Mouse (Mus musculus): Measurements from ENCODE around the gene Aldh1a3. TPM values are rescaled to one million over a fixed set of nuclear protein-coding genes. Genes with fewer than 3 reads are reported as not detected.

Gene Aldh1a3
- polyA plus RNA-seq, 1 experiment = 2.0 TPM

DNA sequence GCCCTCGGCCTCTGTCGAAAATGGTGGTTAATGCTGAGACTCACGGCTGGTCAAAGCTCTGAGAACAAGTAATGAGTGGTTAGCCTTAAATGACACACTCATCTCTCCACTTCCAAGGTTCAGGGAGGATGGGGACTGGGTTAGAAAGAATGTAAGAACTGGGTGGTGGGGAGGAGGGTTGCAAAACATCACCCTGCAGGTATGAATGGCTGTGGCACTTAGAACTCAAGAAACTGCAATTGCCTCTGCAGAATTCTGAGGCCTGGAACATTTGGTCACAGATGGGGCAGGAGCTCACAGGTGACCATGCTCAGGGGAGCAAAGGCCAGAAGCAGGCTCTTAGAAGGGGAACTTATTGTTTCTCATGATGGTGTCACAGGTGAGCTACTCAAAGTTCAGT lies 68.9 kb downstream of the Aldh1a3 start:
- peaks cover 56% of the 10 kb centered on the region for H3K79me2 ChIP-seq (ENCODE audit: control insufficient read depth, insufficient read depth)

GRCm38 (mm10) chr7:66355791-66356522 lies 71.4 kb downstream of the Aldh1a3 start:
- Histone ChIP-seq H3K27me3 (ENCODE audit: control insufficient read depth, insufficient read depth, insufficient read length) (no peaks in the 10 kb centered on the region), H3K36me3 (ENCODE audit: control insufficient read depth, insufficient read depth) (peaks cover 7% of the 10 kb centered on the region), H3K4me3 (no peak overlapping the region), H3ac (ENCODE audit: control insufficient read depth, insufficient read length) (no peak overlapping the region), H3K4me2 (ENCODE audit: low read depth) (no peak overlapping the region), H3K79me2 (ENCODE audit: control insufficient read depth, insufficient read depth) (peaks cover 72% of the 10 kb centered on the region)
- TF ChIP-seq MAX (IDR thresholded peaks at IDR 0.05; ENCODE audit: low read depth) (no peak), MYOD1 (IDR thresholded peaks at IDR 0.05; ENCODE audit: control insufficient read depth in 1 of 3, insufficient read length in 2 of 3, low read depth in 2 of 3) (no peak), REST (IDR thresholded peaks at IDR 0.05; ENCODE audit: insufficient read depth, insufficient read length) (no peak)

More for the DNA sequence above, 68.9 kb downstream of the Aldh1a3 start:
- Histone ChIP-seq H3K4me3 (no peak overlapping the region), H3K36me3 (ENCODE audit: control insufficient read depth, insufficient read depth) (peaks cover 8% of the 10 kb centered on the region), H3K4me2 (ENCODE audit: low read depth) (no peak overlapping the region), H3K27me3 (ENCODE audit: control insufficient read depth, insufficient read depth, insufficient read length) (no peaks in the 10 kb centered on the region), H3ac (ENCODE audit: control insufficient read depth, insufficient read length) (no peak overlapping the region)
- TF ChIP-seq POLR2AphosphoS2 (IDR thresholded peaks at IDR 0.05; ENCODE audit: insufficient read length, low read depth) (no peak), CEBPB (IDR thresholded peaks at IDR 0.05; ENCODE audit: insufficient read depth, poor library complexity, severe bottlenecking) (no peak), E2F4 (IDR thresholded peaks at IDR 0.05; ENCODE audit: insufficient read depth) (no peak), TCF12 (IDR thresholded peaks at IDR 0.05; ENCODE audit: insufficient read depth, poor library complexity, severe bottlenecking) (no peak), POLR2A (IDR thresholded peaks at IDR 0.05; ENCODE audit: insufficient read length, low read depth) (no peak), MYOD1 (IDR thresholded peaks at IDR 0.05; ENCODE audit: control insufficient read depth in 1 of 3, insufficient read length in 2 of 3, low read depth in 2 of 3) (no peak), MAX (IDR thresholded peaks at IDR 0.05; ENCODE audit: low read depth) (no peak), REST (IDR thresholded peaks at IDR 0.05; ENCODE audit: insufficient read depth, insufficient read length) (no peak), SRF (IDR thresholded peaks at IDR 0.05; ENCODE audit: control insufficient read depth, insufficient read length, low read depth) (no peak), MYOG (IDR thresholded peaks at IDR 0.05; ENCODE audit: control insufficient read depth in 1 of 3, insufficient read depth in 1 of 3, insufficient read length in 2 of 3, low read depth in 2 of 3) (no peak), TCF3 (IDR thresholded peaks at IDR 0.05; ENCODE audit: insufficient read length, low read depth) (no peak), USF1 (IDR thresholded peaks at IDR 0.05; ENCODE audit: low read depth) (no peak)

GRCm38 (mm10) chr7:66354911-66355310 lies 72.4 kb downstream of the Aldh1a3 start:
- no peak overlapping the region for H3K4me3 ChIP-seq
- no peak for TF ChIP-seq TCF12 (IDR thresholded peaks at IDR 0.05; ENCODE audit: insufficient read depth, poor library complexity, severe bottlenecking)

GRCm38 (mm10) chr7:66351074-66351473 lies 76.2 kb downstream of the Aldh1a3 start:
- H3K36me3 ChIP-seq (ENCODE audit: control insufficient read depth, insufficient read depth) = no peaks in the 10 kb centered on the region
- no peak overlapping the region for H3ac ChIP-seq (ENCODE audit: control insufficient read depth, insufficient read length)
- peaks cover 68% of the 10 kb centered on the region for H3K79me2 ChIP-seq (ENCODE audit: control insufficient read depth, insufficient read depth)
- H3K27me3 ChIP-seq (ENCODE audit: control insufficient read depth, insufficient read depth, insufficient read length) = no peaks in the 10 kb centered on the region
- H3K4me2 ChIP-seq (ENCODE audit: low read depth) = no peak overlapping the region
- no peak overlapping the region for H3K4me3 ChIP-seq
- TF ChIP-seq MYOD1 (IDR thresholded peaks at IDR 0.05; ENCODE audit: control insufficient read depth in 1 of 3, insufficient read length in 2 of 3, low read depth in 2 of 3) (no peak), MAX (IDR thresholded peaks at IDR 0.05; ENCODE audit: low read depth) (no peak)

More at GRCm38 (mm10) chr7:66354911-66355310, 72.4 kb downstream of the Aldh1a3 start:
- Histone ChIP-seq H3ac (ENCODE audit: control insufficient read depth, insufficient read length) (no peak overlapping the region), H3K36me3 (ENCODE audit: control insufficient read depth, insufficient read depth) (peaks cover 5% of the 10 kb centered on the region), H3K27me3 (ENCODE audit: control insufficient read depth, insufficient read depth, insufficient read length) (no peaks in the 10 kb centered on the region), H3K4me2 (ENCODE audit: low read depth) (no peak overlapping the region), H3K79me2 (ENCODE audit: control insufficient read depth, insufficient read depth) (peaks cover 72% of the 10 kb centered on the region)

GRCm38 (mm10) chr7:66349670-66350069 lies 77.6 kb downstream of the Aldh1a3 start:
- Histone ChIP-seq H3K79me2 (ENCODE audit: control insufficient read depth, insufficient read depth) (peaks cover 63% of the 10 kb centered on the region), H3ac (ENCODE audit: control insufficient read depth, insufficient read length) (no peak overlapping the region), H3K36me3 (ENCODE audit: control insufficient read depth, insufficient read depth) (no peaks in the 10 kb centered on the region), H3K27me3 (ENCODE audit: control insufficient read depth, insufficient read depth, insufficient read length) (no peaks in the 10 kb centered on the region), H3K4me2 (ENCODE audit: low read depth) (no peak overlapping the region), H3K4me3 (no peak overlapping the region)
- TF ChIP-seq POLR2AphosphoS2 (IDR thresholded peaks at IDR 0.05; ENCODE audit: insufficient read length, low read depth) = no peak
- TF ChIP-seq TCF12 (IDR thresholded peaks at IDR 0.05; ENCODE audit: insufficient read depth, poor library complexity, severe bottlenecking) = no peak
- no peak for TF ChIP-seq MYOD1 (IDR thresholded peaks at IDR 0.05; ENCODE audit: control insufficient read depth in 1 of 3, insufficient read length in 2 of 3, low read depth in 2 of 3)
- TF ChIP-seq REST (IDR thresholded peaks at IDR 0.05; ENCODE audit: insufficient read depth, insufficient read length) = no peak
- TF ChIP-seq CEBPB (IDR thresholded peaks at IDR 0.05; ENCODE audit: insufficient read depth, poor library complexity, severe bottlenecking) = no peak
- no peak for TF ChIP-seq USF1 (IDR thresholded peaks at IDR 0.05; ENCODE audit: low read depth)
- no peak for TF ChIP-seq TCF3 (IDR thresholded peaks at IDR 0.05; ENCODE audit: insufficient read length, low read depth)
- TF ChIP-seq MAX (IDR thresholded peaks at IDR 0.05; ENCODE audit: low read depth) = no peak
- no peak for TF ChIP-seq E2F4 (IDR thresholded peaks at IDR 0.05; ENCODE audit: insufficient read depth)
- TF ChIP-seq MYOG (IDR thresholded peaks at IDR 0.05; ENCODE audit: control insufficient read depth in 1 of 3, insufficient read depth in 1 of 3, insufficient read length in 2 of 3, low read depth in 2 of 3) = no peak
- TF ChIP-seq SRF (IDR thresholded peaks at IDR 0.05; ENCODE audit: control insufficient read depth, insufficient read length, low read depth) = no peak
- TF ChIP-seq POLR2A (IDR thresholded peaks at IDR 0.05; ENCODE audit: insufficient read length, low read depth) = no peak

All from myocyte (in vitro differentiated cells).